Mouse (Mus musculus) hindbrain, embryonic 11.5 days (tissue): ENCODE measurements at regions not wholly inside any gene's neighbourhood (a gene's known extent, or its start where the extent isn't known, plus 50 kb on each side); places are given as distances from the start of the nearest gene placed in this dataset.

Experiments
- ATAC-seq: fragments of 200-750 bp; cut with Nextera tagmentation; 2 replicates; pipeline ENCODE4 v1.8.0; 2017; ENCODE audit warnings: mild to moderate bottlenecking, moderate TSS enrichment, moderate library complexity; ENCODE audit not compliant: low FRiP score
- DNase-seq: peaks from one replicate; pipeline ENCODE4 v3.0.0-alpha.2; 2015; ENCODE audit warnings: low spot score
- H3K27ac ChIP-seq: fragments of 300-500 bp; sonication (generic); 2 replicates; pipeline ENCODE4 v1.5.1; 2014; ENCODE audit warnings: mild to moderate bottlenecking, low read depth, low read length
- H3K27me3 ChIP-seq: fragments of 300-500 bp; sonication (generic); 2 replicates; pipeline ENCODE4 v1.6.1; 2014; ENCODE audit warnings: mild to moderate bottlenecking, low read length, moderate library complexity, mixed read lengths; ENCODE audit not compliant: control insufficient read depth, insufficient read depth
- H3K36me3 ChIP-seq: fragments of 300-500 bp; sonication (generic); 2 replicates; pipeline ENCODE4 v1.6.1; 2014; ENCODE audit warnings: mild to moderate bottlenecking, low read length, moderate library complexity, mixed read lengths; ENCODE audit not compliant: control insufficient read depth, insufficient read depth
- H3K4me1 ChIP-seq: fragments of 300-500 bp; sonication (generic); replicated peaks from 2 replicates; pipeline ENCODE4 v1.6.1; 2014; ENCODE audit warnings: low read length, mixed read lengths; ENCODE audit not compliant: control insufficient read depth, insufficient read depth
- H3K4me2 ChIP-seq: fragments of 300-500 bp; sonication (generic); replicated peaks from 2 replicates; pipeline ENCODE4 v1.6.1; 2014; ENCODE audit warnings: mild to moderate bottlenecking, low read depth, low read length
- H3K4me3 ChIP-seq: fragments of 300-500 bp; sonication (generic); 2 replicates; pipeline ENCODE4 v1.5.1; 2014; ENCODE audit warnings: low read depth, low read length
- H3K9ac ChIP-seq: fragments of 300-500 bp; sonication (generic); 2 replicates; pipeline ENCODE4 v1.6.1; 2014; ENCODE audit warnings: low read depth, low read length
- H3K9me3 ChIP-seq: fragments of 300-500 bp; sonication (generic); 2 replicates; pipeline ENCODE4 v1.6.1; 2016; ENCODE audit warnings: low read length; ENCODE audit not compliant: control insufficient read depth
- WGBS: fragments of 180-500 bp; shearing (Covaris S2); extraction: QIAGEN DNeasy Blood & Tissue Kit; methylation state at CpG from one replicate; pipeline ENCODE4 v1.1.7; 2014; 5-methylcytosine and 5-hydroxymethylcytosine counted together

DNA sequence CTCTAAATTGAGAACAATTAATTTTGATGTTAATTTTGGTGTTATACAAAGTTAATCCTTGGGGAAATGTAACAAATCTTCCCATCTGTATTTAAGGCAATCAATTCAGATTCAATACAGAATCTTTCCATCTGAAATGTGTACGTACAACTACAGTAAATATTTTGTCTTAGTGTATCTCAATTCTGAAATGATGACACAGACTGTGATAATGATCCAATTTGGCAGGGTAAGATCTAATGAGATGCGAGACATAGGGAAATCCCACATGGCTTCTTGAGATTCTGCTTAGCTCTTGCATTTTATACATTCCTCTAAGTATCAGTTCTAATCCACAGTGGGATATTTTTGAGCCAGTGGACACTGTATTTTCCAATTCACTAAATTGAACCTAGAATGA, 362.3 kb upstream of the Gnpda2 start:
- ATAC-seq: no peak
- Histone ChIP-seq H3K4me3 (no peak overlapping the region), H3K9me3 (no peaks in the 10 kb centered on the region), H3K36me3 (no peaks in the 10 kb centered on the region), H3K9ac (no peak overlapping the region), H3K27ac (no peak overlapping the region), H3K4me2 (no peak overlapping the region), H3K4me1 (no peaks in the 10 kb centered on the region), H3K27me3 (no peaks in the 10 kb centered on the region)
- WGBS: 82% methylated on average over 2 of the region's 2 CpGs
- no peak for DNase-seq

DNA sequence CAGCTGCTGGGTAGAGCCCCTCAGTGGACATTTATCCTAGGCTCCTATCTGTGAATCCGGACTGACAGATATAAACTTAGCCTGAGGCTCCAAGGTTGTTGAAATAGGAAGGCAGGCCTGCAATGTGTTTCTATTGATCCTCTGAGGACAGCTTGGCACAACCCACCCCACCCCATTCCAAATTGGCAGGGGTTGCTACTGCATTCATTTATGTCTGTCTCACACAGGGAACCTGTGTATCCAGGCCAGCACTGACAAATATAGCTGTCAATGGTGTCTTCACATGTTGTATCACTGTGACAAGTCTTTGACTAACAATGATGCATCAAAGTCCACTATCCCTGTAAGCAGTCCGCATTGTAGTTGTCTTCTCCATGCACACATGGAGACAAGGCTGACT, 339.3 kb upstream of the Gnpda2 start:
- Histone ChIP-seq H3K27me3 (no peaks in the 10 kb centered on the region), H3K27ac (no peak overlapping the region), H3K4me2 (no peak overlapping the region), H3K4me3 (no peak overlapping the region), H3K9ac (no peak overlapping the region), H3K36me3 (no peaks in the 10 kb centered on the region), H3K9me3 (no peaks in the 10 kb centered on the region), H3K4me1 (no peaks in the 10 kb centered on the region)
- ATAC-seq: 0 out of 2 replicates have a peak, but pooled peaks have one; percentile 25
- DNase-seq: no peak
- WGBS: 88% methylated on average over 2 of the region's 2 CpGs
